Mouse (Mus musculus): Measurements from ENCODE around the gene Isl2.

DNA sequence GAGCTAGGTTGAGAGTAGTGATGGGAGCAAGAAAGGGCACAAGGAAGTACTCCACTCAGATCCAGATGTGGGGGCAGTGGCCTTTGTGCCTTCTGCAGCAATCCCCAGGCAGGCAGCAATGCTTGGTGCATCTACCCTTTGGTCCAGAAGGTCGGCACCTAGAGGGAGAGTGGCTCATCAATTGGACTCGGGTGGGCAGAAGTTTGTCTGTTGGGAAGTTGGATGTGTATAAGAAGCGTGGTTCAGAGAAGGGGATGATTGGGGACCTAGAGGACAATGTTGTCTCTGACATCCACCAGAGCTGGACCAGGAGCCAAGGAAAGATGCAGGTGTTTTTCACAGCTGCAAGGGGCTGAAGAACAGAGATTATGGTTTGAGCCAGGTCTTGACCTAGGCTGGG is 10.4 kb downstream of the Isl2 start:
- TF ChIP-seq CTCF (IDR thresholded peaks at IDR 0.05; ENCODE audit: low read depth, low read length), result no peak
- TF ChIP-seq GATA1 (IDR thresholded peaks at IDR 0.05; ENCODE audit: borderline replicate concordance, low read length), result no peak
